Mouse (Mus musculus): ENCODE data around the gene Cmtm3. TPM values are rescaled to one million over a fixed set of nuclear protein-coding genes. Genes with fewer than 3 reads are reported as not detected.
A peak's percentile ranks its signal among the peaks of the same experiment; 100 is the strongest.

Gene Cmtm3
- polyA plus RNA-seq, 1 experiment = 0.26 TPM

DNA sequence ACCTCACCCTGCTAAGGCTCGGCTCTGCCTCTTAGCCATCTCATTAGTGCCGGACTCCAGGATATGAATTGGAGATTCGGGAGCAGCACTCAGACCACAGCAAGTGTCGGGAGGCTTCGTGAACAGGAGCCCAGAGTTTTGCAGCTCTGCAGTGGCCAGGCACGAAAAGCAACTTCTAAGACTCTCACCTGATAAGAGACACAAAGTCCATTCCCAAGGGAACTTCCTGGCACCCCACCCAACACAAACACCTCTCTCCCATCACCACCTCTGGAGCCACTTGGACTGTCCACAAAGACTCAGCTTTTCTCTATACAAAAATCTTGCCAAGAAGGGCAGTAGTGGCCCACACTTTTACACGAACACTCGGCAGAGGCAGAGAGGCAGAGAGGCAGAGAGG is 51.0 kb downstream of the Cmtm3 start:
- H3K4me1 ChIP-seq (ENCODE audit: control insufficient read depth) = peaks cover 7% of the 10 kb centered on the region
- peaks cover 18% of the 10 kb centered on the region for H3K27me3 ChIP-seq (ENCODE audit: control insufficient read depth)
- H3K4me3 ChIP-seq (replicated peaks) = no peak overlapping the region
- H3K9me3 ChIP-seq (ENCODE audit: control insufficient read depth, low read length) = no peaks in the 10 kb centered on the region
- H3K36me3 ChIP-seq (ENCODE audit: control insufficient read depth) = no peaks in the 10 kb centered on the region
- TF ChIP-seq GATA1 (IDR thresholded peaks at IDR 0.05; ENCODE audit: low read length) (no peak), TAL1 (IDR thresholded peaks at IDR 0.05; ENCODE audit: low read length) (no peak)

DNA sequence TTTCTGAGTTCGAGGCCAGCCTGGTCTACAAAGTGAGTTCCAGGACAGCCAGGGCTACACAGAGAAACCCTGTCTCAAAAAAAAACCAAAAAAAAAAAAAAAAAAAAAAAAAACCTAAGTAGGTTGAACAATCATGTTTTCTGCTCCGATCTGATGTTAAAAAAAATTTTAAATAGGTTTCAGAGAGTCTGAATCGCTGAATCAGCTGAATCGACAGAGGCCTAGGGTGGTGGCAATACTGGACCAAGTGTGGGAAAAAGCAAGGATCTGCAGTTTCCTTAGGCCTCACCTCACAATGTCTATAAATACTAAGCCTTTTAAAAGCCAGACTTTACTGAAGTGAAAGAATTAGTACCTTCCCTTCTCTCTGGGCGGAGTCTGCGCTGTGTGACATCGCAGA is 53.9 kb downstream of the Cmtm3 start:
- no peak overlapping the region for H3K4me3 ChIP-seq (replicated peaks)
- no peak for TF ChIP-seq TAL1 (IDR thresholded peaks at IDR 0.05; ENCODE audit: low read length)
- TF ChIP-seq GATA1 (IDR thresholded peaks at IDR 0.05; ENCODE audit: low read length) = no peak
- H3K4me1 ChIP-seq (ENCODE audit: control insufficient read depth) = peaks cover 13% of the 10 kb centered on the region
- H3K9me3 ChIP-seq (ENCODE audit: control insufficient read depth, low read length) = no peaks in the 10 kb centered on the region
- H3K36me3 ChIP-seq (ENCODE audit: control insufficient read depth) = no peaks in the 10 kb centered on the region
- H3K27me3 ChIP-seq (ENCODE audit: control insufficient read depth) = peaks cover 34% of the 10 kb centered on the region

DNA sequence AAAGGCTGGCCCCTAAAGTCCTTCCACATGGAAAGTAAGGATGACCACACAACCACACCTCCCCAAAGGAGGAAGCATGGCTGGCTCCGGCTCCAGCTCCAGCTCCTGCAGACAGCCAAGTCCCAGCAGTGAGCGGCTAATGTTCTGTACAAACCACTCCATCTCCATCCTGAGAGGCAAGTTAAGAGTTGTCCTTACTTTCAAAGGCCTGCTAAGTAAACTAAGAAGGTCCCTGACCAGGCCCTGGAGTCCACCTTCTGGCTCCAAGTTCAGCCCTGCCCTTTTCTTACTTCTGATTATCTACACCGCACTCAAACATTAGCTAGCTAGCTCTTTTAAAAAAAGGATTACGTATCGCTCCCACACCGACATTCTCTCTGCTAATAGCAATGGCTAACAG is 54.6 kb downstream of the Cmtm3 start:
- no peaks in the 10 kb centered on the region for H3K9me3 ChIP-seq (ENCODE audit: control insufficient read depth, low read length)
- H3K4me3 ChIP-seq (replicated peaks) = no peak overlapping the region
- H3K27me3 ChIP-seq (ENCODE audit: control insufficient read depth) = peaks cover 34% of the 10 kb centered on the region
- no peaks in the 10 kb centered on the region for H3K36me3 ChIP-seq (ENCODE audit: control insufficient read depth)
- TF ChIP-seq GATA1 (IDR thresholded peaks at IDR 0.05; ENCODE audit: low read length) = no peak
- no peak for TF ChIP-seq TAL1 (IDR thresholded peaks at IDR 0.05; ENCODE audit: low read length)
- peaks cover 13% of the 10 kb centered on the region for H3K4me1 ChIP-seq (ENCODE audit: control insufficient read depth)

DNA sequence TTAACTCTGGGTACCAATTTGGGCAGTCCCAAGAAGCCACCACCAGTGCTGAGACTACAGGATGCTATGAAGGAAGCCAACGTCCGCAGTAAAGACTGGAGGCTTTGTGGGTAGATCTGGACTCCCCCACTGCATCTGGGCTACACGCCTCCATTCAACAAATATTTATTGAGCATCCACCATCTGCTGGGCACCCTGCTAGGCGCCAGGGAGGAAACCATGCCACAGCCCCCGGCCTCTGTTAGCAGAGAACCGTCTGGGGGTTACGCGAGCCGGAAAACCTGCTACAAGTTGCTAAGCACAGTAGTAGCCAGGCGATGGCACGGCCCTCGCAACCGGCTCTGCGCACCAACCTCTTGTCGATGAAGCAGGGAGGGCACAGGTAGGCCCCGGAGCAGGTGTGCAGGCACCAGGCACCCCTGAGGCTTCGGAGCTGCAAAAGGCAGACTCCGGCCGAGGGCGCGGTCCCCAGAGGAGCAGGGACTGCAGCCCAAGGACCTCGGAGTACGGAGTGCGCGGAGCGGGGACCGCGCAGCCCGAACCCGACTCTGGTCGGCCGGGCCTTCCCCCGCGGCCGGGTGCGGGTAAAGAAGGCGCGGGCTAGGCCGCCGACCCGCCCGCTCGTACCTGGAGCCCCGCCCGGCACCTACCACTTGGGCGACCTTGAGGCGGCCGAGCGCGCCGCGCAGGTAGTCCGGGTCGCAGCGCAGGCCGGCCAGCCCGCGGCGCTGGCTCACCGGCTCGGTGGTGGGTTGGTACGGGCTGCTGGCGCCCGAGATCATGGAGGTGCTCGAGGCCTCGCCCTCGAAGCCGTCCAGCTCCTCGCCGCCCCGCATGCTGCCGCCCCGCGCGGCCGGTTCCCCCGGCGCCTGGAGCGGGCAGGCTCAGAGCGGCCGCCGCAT is 55.8 kb downstream of the Cmtm3 start:
- peaks cover 34% of the 10 kb centered on the region for H3K27me3 ChIP-seq (ENCODE audit: control insufficient read depth)
- peaks cover 13% of the 10 kb centered on the region for H3K4me1 ChIP-seq (ENCODE audit: control insufficient read depth)
- TF ChIP-seq TAL1 (IDR thresholded peaks at IDR 0.05; ENCODE audit: low read length) (no peak), GATA1 (IDR thresholded peaks at IDR 0.05; ENCODE audit: low read length) (no peak)
- no peaks in the 10 kb centered on the region for H3K9me3 ChIP-seq (ENCODE audit: control insufficient read depth, low read length)
- H3K36me3 ChIP-seq (ENCODE audit: control insufficient read depth) = no peaks in the 10 kb centered on the region
- H3K4me3 ChIP-seq (replicated peaks) = peak overlapping the region; percentile 64

DNA sequence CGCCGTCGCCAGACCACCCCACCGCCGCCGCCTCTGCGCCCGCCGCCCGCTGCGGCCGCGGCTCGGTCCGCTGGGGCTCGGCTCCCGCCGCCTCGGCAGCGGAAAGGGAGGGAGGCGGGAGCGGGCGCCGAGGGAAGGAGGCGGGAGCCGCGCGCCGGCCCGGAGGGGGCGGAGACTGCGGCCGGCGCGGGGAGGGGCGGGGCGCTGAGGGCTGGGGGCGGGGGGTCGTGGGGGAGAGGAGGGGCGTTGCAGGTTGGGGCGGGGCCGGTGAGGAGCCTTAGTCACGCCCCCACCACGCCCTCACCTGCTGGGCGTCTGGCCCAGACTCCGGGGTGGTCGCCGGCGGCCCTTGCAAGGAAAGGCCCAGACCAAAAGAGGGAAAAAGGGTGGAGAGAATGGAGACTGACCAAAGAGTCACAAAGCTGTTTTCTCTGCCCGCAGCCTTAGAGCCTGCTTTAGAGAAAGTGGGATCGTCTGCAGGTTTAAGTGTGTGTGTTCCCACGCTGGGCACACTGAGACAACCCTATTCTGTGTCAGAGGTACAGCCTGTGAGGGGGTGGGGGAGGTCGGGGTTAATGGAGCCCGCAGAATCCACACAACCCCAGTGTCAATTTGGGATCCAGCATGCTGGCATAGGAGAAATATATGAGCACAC is 56.6 kb downstream of the Cmtm3 start, which contains the start of gene Cmtm4:
Cmtm4 (minus strand) TSS at position 105 of the 655 bp plus-strand sequence.
- Histone ChIP-seq H3K4me3 (replicated peaks) (peak within 1 kb of the TSS; percentile 64), H3K9me3 (ENCODE audit: control insufficient read depth, low read length) (no peaks in the 10 kb centered on the region), H3K36me3 (ENCODE audit: control insufficient read depth) (no peaks in the 10 kb centered on the region), H3K27me3 (ENCODE audit: control insufficient read depth) (peaks cover 34% of the 10 kb centered on the region), H3K4me1 (ENCODE audit: control insufficient read depth) (peaks cover 13% of the 10 kb centered on the region)
- no peak for TF ChIP-seq GATA1 (IDR thresholded peaks at IDR 0.05; ENCODE audit: low read length)
- no peak for TF ChIP-seq TAL1 (IDR thresholded peaks at IDR 0.05; ENCODE audit: low read length)

Other genes starting within 250 kb of the Cmtm3 start
- 0.10 and 0.64 TPM in 2 replicates for gene Cdh5, start 237.8 kb upstream of the Cmtm3 start, polyA plus RNA-seq (2012)
- gene Bean1, start 169.0 kb upstream of the Cmtm3 start, polyA plus RNA-seq (2012) = not detected in 2 replicates
- gene Tk2, start 90.9 kb upstream of the Cmtm3 start, polyA plus RNA-seq (2012) = 0.19 and 0.23 TPM in 2 replicates
- 0.07 TPM in 1 of 2 replicates, not detected in the other for gene Cklf, start 88.5 kb upstream of the Cmtm3 start, polyA plus RNA-seq (2012)
- not detected in 2 replicates for gene Cmtm2a, start 46.2 kb upstream of the Cmtm3 start, polyA plus RNA-seq (2012)
- not detected in 2 replicates for gene Gm45711, start 29.3 kb upstream of the Cmtm3 start, polyA plus RNA-seq (2012)
- not detected in 2 replicates for gene Cmtm1, start 29.3 kb upstream of the Cmtm3 start, polyA plus RNA-seq (2012)
- gene Gm11020, start 17.8 kb upstream of the Cmtm3 start, polyA plus RNA-seq (2012) = not detected in 2 replicates
- gene Cmtm2b, start 17.2 kb upstream of the Cmtm3 start, polyA plus RNA-seq (2012) = not detected in 2 replicates
- gene Cmtm4, start 56.4 kb downstream of the Cmtm3 start, polyA plus RNA-seq (2012) = 0.01 and 0.02 TPM in 2 replicates
- 1.1 and 1.4 TPM in 2 replicates for gene Dync1li2, start 103.6 kb downstream of the Cmtm3 start, polyA plus RNA-seq (2012)
- gene Terb1, start 170.5 kb downstream of the Cmtm3 start, polyA plus RNA-seq (2012) = not detected in 2 replicates
- 0.29 and 0.39 TPM in 2 replicates for gene Nae1, start 195.2 kb downstream of the Cmtm3 start, polyA plus RNA-seq (2012)
- not detected in 2 replicates for gene Car7, start 195.3 kb downstream of the Cmtm3 start, polyA plus RNA-seq (2012)